Mouse (Mus musculus) lung, postnatal 0 days (tissue): ENCODE data around the gene Cnga3.

Source experiments
- CTCF ChIP-seq: IDR thresholded peaks from 2 replicates; pipeline ENCODE4 v1.5.1; 2016; ENCODE audit warnings: antibody characterized with exemption, mild to moderate bottlenecking
- EP300 ChIP-seq: IDR thresholded peaks from 2 replicates; pipeline ENCODE4 v1.6.1; 2016; ENCODE audit warnings: antibody characterized with exemption, mild to moderate bottlenecking, control low read depth

DNA sequence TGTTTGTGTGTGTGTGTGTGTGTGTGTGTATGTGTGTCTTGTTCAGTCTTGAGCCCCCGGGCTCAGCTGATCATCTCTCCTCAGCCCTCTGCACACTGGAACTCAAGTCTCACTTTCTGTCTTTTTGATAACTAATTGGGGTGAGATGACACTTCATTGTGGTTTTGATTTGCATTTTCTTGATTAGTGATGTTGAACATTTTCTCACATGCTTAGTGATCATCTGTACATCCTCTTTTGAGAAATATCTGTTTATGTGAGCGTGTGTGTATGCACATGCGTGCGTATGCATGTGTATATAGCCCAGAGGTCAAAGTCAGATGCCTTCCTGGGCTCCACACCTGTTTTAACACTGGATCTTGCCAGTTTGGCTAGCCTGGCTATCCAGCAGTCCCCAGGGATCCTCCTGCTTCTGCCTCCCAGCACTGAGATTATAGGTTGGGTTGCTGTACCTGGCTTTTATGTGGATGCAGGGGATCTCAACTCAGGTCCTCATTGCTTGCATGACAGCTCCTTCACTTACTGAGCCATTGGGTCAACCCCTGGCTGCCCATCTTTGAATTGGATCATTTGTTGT, 95.8 kb downstream of the Cnga3 start:
- no peak for TF ChIP-seq CTCF
- TF ChIP-seq EP300, result no peak
